Mouse (Mus musculus) ovary, postnatal 10 days (tissue): ENCODE results near the gene Zfp746.
A peak's percentile ranks its signal among the peaks of the same experiment; 100 is the strongest.
"Not testable (repeated sequence)": the region's sequence is repeated elsewhere in the genome, so short reads cannot be mapped to it uniquely, and the experiment has no call there.

Experiments used
- DNase-seq: peaks from one replicate; pipeline ENCODE4 v3.0.0; 2022; ENCODE audit warnings: low spot score

The Zfp746 gene

DNA sequence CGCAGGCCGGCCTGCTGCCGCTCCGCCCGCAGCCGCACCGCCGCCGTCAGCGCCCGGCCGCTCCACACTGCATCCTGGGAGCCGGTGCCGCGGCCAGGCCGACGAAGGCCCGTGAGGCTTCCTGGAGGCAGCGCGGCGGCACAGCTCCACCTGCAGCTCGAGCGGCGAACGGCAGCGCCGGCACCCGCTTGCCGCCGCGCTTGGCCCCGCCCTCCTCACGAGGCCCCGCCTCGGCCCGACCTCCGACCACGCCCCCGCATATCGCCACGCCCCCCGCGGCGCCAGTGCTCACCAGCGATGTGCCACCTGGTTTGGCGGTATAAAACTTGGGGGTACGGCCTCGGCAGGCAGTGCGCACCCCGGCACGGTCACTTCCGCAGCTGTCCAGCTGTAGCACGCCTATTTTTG is at the start of gene Zfp746:
TSS of gene Zfp746 (minus strand) at position 123 of the 408 bp plus-strand sequence.
- peak; percentile 78 for DNase-seq

DNA sequence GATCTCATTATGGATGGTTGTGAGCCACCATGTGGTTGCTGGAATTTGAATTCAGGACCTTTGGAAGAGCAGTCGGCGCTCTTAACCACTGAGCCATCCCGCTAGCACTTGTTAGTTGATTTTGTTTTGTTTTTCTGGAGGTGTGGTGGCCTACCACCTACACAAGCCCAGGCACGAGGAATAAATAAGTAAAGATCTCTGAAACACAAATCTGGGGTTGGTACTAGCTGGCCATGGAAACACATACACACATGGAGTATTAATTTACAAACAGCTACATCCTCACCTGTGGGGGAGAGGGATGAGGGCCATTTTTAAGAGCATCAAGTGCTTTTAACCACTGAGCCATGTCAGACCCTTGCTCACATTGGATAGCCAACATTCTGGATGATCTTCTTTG is 34.7 kb upstream of the Zfp746 start:
- DNase-seq: not testable (repeated sequence)

DNA sequence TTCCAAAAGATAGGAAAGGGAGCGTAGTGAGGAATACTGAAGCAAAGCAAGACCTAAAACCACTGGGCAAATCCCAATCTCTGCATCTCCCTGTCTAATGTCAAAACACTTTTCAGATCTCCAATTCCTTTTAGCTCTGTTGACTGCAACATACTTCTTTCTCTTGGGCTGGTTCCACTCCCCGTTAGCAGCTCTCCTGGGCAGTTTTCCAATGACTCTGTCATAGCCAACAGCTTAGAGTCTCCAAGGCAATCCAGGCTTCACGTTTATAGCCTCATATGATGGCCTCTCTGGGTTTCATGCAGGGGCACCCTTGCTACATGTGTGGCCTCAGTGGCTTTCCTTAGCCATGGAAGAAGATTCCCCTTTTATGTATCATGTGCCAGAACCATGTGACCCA is 29.6 kb upstream of the Zfp746 start:
- no peak for DNase-seq

DNA sequence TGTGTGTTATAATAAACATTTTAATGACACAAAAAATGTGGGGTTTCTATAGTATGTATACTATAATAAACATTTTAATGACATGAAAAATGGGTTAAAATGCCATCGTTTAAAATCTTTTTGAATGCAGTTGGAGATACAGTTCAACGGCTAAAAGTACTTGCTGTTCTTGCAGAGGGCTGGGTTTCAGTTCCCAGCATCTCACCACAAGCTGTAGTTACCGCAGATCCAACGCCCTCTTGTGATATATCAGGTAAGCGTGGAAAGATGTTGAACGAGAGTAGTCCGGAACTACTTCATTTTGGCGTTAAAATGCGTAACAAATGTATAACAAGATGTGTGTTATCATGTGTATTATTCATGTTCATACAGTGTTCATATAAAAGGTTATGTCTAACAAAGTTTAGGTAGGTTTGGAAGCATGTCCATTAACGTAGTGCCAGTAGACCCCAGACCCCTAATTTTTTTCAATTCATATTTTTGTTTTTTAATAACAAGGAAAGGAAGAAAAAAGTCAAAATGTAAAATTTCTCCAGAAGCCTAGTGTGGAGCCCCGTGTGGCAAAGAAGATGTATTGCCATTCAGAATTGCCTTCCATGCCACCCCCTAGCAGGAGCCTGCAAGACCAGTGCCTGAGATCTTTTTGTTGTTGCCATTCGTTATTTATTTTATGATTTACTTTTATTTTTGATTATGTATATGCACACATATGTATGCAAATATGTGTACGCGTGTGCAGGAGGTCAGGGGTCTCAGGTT is 743 bp upstream of the Zfp746 start:
- DNase-seq: no peak

DNA sequence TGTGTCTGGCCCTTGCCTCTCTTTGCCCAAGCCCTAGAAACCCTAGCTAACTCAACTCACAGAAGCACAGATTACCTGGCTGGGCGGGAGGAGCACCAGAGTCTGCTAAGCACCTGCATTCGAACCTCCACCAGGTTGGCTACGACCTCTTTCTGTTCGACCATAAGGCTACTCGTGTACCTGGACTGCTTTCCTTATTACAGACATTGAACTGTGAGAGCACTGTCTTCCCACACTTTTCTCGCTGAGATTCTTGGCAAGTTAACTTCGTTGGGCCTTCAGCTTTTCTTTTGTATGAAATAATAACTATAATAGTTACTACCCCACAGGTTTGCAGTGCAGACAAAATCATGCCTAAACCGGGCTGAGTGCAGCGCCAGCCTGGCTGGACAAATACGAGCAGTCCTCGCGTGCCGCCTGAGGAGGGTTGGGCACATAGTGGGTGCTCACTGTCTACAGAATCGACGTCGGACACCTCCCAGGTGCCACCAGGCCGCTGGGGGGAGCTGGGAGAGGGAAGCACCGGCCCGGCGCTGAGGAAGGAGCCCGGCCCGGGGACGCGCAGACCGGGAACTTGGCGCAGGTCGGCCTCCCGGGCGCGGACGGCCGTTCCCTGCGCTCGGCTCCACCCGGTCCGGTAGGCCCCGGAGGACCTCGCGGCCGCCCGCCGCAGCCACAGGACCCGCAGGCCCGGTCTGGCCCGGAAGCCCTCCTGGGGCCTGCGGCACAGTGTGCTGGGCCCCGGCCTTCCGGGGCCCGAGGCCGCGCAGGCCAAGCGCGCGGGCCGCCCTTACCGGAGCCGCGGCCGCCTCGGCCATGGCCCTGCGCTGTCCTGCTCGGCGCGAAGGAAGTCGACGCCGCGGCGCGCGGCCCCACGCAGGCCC is 630 bp downstream of the Zfp746 start:
- DNase-seq: peak; percentile 45

DNA sequence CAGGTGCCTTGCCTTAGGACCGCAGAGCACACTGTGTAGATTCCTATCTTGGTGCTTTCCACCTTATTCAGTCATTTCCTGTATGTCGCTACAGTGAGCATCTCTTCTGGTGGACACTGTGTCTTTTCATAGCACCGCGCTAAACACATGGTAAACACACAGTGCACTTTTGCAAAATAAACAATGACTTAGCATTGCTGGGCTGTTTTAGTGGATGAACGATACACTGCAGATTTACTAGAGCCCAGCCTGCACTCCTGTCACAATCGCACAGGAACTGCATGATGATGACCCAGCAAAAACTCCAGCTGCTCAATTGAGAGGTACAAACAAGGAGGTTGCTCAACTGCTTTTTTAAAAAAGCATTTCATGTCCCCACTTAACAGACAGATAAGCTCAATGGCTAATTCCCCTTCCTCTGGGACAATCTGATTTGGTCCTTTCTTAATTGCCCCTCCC is 2.6 kb downstream of the Zfp746 start:
- DNase-seq: no peak

DNA sequence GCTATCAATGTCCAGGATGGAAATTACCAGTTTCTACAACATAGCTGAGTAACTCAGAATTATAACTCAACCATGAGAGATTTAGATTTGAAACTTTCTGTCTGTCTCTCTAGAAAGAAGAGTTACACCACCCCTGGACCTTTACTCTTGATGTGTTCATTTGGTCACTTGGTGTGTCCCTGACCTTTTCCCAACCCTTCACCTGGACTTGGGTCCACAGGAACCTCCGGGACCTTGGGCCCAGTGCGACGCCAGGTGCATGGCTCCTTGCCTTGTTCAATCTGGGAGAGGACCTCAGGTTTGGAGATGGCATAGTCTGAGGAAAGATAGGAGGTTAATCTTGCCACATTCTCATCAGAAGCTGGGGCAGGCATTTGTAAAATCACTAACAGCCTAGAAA is 4.4 kb downstream of the Zfp746 start:
- DNase-seq: no peak

DNA sequence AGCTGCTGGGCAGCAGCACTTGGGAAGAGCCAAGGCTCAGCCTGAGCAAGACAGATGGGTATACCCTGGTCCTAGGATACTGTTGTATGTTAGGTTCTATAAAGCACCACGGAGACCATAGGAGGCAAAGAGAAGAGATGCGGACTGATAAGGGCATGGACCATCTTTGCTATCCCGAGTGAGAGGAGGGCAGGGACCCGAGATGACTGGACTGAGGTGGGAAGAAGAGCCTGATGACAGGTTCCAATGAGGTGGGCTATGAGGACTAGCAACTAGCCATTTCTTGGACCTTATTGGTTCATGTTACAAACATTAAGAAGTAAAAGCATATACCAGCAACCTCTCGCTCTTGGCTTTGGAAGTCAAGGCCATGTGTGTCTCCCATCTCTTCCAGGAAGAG is 5.4 kb downstream of the Zfp746 start:
- no peak for DNase-seq

DNA sequence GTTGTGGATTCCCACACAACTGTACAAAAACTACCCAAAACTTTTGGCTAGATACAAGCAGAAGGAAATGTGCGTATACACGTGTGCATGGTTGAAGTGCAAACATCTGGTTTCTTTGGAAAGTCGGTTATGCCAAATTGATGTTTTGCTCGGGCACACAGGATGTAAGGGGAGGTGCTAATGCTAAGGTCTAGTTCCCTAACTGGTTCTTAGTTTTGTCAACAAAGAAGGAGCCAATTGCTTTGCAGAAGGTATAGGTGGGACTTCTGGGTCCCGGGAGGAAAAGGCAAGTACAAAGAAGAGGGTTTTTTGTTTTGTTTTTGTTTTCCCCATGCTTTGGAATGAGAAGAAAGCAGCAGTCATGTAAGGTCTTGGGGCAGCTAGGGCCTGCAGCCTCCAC is 13.1 kb downstream of the Zfp746 start:
- DNase-seq: no peak

DNA sequence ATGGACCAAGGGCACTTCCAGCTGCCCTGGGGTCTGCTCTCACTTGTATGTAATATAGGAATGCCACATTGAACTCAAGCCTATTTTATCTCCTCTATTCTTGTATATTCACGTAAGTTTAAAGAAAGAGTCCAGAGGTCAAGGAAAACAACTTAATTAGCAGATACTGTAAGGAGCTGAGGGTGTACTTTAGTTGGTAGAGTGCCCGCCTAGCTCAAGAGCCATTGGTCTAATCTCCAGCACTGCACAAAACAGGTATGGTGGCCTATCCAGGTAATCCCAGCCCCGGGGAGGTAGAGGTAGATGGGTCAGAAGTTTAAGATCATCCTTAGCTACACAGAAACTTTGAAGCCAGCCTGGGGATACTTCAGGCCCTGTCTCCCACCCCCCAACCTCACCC is 18.9 kb downstream of the Zfp746 start:
- no peak for DNase-seq

DNA sequence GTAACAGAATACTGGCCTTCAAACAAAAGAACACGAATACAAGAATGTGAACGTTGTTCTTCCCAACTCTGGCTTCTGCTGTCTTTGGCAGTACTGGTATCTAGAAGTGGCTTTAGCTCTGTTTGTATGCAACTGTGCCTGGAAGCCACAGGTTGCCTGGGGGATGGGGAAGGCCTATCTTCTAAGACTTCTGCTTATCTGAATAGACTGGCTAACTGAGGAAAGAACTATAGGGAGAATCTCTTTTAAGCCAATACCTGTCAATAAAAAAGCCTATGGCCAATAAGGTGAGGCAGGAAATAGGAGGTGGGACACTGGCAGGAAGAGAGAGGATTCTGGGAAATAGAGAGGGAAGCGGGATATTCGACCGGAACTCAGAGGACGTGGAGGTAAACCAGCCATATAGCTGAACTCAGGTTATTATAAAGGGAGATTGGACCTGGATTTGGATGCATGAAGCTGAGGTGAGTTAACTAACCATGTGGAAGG is 20.8 kb downstream of the Zfp746 start:
- no peak for DNase-seq

DNA sequence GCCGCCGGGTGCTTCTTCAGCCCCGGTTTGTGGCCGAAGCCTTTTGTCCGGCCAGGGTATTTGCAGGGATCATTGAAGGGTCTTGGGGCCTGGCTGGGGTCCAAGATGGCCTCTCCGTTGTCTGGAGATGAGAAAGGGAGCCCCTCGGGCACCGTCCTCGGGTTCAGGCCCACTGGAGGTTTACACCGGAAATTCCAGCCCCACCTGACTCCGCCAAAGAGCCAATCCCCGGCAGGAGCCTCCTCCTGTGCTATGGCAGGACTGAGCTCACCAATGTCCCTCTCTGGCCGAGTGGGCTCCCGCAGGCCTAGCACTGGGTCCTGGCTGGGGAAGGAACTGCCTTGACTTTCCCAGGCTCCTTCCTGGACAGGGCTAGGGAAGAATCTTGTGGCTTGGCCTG is 21.9 kb downstream of the Zfp746 start:
- no peak for DNase-seq

DNA sequence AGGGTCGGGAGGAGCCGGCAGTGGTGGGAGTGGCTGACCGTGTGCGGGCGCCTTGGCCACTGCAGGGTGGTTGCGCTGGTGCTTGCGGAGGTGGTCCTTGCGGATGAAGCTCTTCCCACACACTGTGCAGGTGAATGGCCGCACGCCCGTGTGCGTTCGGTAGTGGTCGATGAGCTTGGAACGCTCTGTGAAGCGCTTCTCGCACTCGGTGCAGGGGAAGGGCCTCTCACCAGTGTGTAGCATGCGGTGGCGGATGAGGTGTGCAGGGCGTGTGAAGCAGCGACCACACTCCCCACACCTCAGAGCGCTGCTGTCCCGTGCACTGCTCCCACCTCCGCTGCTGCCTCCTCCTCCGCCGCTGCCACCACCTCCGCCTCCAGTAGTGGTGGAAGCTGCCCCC is 22.5 kb downstream of the Zfp746 start:
- DNase-seq: no peak

DNA sequence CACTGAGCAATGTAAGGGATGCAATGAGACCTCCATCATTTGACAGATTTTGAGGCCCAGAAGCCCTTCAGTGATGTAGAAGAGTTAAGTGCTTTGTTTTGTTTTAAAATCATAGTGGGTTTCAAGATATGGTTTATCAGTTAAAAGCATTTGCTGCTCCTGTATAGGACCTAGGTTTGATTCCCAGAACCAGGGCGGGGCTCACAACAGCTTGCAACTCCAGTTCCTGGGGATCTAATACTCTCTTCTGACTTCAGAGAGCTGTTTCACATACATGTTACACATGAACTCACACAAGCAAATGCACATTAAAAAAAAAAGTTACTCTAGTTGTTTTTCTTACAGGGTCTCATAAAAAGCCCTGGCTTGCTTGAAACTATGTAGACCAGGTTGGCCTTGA is 25.5 kb downstream of the Zfp746 start:
- DNase-seq: no peak

DNA sequence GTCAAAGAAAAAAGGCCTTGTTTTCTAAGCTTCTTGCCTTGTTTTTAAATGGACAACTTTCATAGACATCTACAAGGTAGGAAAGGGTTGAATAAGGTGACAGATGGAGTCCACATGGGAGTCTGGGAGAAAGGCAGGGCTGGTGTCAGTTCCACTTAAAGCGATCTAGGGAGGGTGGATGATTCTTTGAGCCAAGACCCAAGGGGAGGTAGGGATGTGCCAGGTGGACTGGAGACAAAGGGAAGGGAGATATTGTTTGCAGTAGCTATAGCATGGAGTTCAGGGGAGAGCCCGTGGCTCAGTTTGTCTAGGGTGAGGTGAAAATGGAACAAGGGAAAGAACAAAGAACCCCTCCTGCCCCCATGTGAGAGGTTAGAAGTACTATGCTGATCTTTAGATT is 26.0 kb downstream of the Zfp746 start:
- no peak for DNase-seq

DNA sequence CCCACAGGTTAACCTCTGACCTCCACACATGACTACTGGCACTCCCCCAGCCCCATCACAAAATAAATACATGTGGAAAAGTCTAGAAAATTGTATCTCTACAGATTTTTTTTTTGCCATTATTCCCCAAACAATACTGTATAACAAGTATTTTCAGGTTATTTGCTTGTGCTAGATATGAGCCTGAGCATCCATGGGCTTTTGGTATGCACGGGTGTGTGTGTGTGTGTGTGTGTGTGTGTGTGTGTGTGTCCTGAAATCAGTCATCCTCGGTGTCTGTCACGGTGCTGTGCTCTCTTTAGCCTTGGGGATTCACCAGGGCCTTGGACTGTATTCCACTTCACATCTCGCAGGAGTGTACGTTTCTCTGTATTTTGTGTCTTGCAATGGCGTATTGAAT is 34.3 kb downstream of the Zfp746 start:
- DNase-seq: no peak

DNA sequence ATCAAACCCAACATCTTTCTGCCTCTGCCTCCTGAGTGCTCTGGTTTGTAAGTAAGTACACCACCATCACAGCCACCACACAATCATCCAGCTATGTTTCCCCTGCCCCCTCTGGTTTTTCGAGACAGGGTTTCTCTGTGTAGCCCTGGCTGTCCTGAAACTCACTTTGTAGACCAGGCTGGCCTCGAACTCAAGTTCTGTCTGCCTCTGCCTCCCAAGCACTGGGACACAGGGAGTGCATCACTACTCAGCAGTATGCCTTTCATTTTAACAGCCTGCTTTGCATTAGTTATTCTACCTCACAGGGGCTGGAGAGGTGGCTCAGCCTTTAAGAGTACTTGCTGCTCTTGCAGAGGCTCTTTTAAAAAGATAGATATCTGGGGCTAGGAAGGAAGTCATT is 34.7 kb downstream of the Zfp746 start:
- no peak for DNase-seq

DNA sequence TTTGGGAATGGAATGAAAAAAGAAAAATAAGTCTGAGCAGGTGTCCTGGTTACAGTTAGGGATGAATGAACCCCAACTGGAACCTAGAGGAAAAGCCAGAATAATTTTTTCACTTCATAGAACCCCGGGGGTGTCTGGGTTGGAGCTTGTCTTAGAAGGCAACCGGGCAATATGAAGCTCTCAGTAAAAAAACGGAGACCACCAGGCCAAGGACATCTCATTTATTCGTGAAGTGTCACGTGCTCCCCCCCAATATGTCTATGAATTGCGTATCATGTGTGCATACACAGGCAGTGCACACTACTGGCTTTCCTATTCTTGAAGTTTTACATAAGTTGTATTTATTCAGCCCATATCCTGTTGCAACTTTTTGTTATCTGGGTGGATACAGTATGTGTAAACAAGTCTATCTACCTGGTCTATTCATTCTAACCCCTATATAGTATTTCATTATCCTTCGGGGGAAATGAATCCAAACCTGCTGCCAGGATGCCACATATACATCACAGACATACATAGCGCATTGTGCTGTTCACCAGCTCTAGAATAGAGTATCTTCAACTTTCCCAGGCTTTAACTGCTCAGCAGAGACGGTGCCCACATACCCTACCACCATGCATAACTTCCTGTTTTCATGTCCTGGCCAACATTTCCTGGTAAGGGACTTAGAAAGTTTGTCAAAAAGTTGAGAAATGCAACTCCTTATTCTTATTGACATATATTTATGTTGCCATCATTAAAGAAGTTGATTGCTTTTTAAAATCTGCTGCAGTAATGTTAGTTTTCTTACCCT is 36.9 kb downstream of the Zfp746 start:
- no peak for DNase-seq

DNA sequence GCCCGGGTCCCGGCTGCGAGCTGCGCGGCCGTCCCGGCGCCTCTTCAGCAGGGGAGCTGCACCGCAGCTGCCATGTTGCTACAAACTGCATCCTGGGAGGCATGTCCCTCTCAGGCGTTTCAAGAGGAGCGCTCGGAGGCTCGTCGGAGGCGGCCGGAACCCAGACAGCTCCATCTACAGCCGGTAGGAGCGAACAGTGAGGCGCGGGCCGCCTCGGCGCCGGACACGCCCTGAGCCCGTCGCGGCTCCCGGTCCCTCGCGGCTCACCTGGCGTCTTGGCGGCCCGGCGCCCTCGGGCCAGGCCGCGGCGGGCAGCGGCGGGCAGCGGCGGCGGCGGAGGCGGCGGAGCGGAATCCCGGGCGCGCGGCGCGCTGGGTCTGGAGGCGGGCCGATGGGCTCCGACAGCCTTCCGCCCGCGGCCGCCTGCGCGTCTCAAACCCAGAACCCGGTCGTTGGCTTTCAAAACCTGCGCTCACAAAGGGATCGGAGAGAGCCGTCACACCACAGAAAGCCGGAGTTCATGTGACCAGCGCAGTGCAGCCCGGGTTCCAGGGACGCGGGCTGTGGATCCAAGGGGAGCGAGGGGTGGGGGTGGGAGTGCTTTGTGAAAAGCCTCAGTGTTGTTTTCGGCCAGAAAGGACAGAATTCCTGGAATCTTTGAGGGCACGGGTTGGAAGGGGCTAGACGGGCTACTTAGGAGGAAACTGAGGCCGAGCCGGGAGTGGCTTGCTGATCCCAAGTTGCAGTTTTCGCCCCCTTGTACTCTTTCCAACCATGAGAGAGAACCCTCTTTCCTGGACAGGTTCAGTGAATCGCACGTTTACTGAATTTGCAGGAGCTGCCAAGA is 37.7 kb downstream of the Zfp746 start, which contains the start of gene Zfp777:
TSS of gene Zfp777 (minus strand) at position 486 of the 847 bp plus-strand sequence.
- DNase-seq: peak; percentile 58

DNA sequence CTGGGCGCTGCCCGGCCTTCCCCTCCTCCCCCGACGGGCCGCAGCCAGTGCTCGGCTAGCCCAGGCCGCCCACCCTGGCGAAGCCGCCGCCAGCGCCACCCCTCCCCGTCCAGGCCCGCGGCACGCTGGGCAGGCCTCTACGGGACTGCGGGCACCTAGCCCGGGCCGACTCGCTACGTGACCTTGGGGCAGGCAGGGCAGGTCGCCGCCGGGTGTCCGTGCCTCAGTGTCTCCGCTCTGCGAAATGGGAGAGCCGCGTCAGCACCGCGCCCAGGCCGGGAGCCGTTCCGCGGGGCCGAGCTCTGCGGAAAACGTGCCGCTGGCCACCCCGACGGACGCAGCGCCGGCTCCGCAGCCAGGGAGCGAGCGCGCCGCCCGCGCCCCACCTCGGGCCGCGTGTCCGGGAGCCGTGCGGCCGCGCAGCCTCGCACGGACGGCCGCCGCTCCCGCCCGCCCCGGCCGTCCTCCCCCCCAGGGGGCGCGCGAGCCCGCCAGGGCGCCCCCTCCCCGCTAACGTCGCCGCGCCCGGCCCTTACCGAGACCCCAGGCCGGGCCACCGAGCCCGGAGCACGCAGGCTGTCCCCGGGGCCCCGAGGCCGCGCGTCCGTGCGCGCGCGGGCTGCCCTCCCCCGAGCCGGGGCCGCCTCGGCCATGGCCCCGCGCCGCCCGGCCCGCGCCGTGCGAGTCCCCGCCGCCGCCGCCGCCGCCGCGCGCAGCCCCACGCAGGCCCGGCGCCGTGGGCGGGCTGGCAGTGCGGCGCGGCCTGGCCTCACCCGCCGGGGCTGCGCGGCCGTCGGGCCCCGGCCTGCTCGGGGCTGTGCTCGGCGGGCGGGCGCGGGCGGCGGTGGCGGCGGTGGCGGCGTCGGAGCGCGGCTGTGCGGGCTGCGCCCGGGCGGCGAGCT is 38.7 kb downstream of the Zfp746 start:
- DNase-seq: peak; percentile 17
